Mouse (Mus musculus) lung, postnatal 36 days (tissue): ENCODE measurements around the gene Lyz1.
A peak's percentile ranks its signal among the peaks of the same experiment; 100 is the strongest.
"Not testable (repeated sequence)": the region's sequence is repeated elsewhere in the genome, so short reads cannot be mapped to it uniquely, and the experiment has no call there.

Experiments
- DNase-seq: peaks from one replicate; pipeline ENCODE4 v3.0.0; 2022; ENCODE audit warnings: mixed read lengths

Lyz1 gene

DNA sequence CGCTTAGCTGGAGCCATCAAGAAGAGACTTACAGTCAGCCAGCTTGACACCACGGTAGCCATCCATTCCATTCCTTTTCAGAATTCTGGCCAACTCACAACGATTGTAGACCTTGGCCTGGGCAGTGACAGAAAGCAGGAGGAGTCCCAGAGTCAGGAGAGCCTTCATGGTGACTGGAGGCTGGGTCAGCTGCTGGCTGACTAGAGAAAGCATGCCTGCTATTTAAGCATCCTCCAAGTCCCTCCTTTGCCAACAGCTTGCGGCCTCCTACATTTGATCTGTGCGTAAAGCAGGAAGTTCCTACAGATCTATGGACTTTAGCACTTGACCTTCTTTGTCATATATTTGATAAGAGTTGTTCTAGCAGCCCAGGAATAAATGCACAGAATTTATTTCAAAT lies at the start of gene Lyz1:
Gene Lyz1 (minus strand): TSS at position 198 of the 400 bp plus-strand sequence.
- peak; percentile 49 for DNase-seq

DNA sequence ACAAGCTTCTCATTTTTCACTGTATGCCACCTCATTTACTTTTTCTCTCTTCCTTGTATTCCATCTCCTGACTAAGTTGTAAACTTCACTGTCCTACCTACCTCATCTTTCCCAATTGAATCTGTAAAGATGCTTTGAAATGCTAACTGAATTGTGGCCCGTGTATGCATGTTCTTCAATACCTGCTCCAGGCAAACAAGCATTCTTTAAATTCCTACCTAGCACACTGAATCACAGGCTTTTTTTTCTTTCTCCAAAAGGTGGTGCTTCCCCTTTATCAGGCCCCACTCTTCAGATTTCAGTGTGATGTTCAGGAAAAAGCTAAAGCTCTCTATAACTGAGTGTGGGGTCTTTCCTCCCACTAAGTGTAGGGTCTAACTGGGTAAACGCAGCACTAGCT lies 49.7 kb upstream of the Lyz1 start:
- no peak for DNase-seq

DNA sequence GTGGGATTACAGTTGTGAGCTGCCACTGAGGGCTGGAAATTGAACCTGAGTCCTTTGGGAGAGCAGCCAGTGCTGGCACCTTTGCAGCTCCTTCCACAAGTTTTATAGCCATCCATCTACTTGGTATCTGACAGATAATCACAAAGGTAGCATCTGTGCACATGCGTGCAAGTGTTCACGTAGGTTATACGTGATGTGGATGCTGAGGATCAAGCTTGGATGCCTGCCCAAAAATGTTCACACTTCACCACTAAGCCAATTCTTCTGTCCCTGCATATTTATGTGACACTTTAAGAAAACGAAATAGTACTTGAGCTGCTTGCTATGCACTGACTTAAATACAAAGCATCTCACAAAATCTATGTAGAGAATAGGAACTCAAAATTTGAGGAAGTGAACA lies 48.4 kb upstream of the Lyz1 start:
- no peak for DNase-seq

DNA sequence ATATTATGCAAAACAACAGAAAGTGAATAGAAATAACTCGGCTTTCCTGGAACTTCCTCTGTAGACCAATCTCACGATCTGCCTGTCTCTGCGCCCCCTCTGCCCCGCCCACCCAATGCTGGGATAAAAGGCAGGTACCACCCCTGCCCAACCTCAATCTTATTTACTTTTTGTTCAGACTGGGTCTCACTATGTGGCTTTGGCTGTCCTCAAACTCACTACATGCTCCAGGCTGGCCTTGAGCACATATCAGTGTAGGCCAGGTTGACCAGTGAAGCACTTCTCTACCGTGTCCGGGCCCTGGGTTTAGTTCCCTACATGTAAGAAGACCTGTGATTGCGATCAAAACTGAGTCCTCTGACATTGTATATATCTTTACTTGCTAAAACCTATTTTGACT lies 46.6 kb upstream of the Lyz1 start:
- DNase-seq = no peak

DNA sequence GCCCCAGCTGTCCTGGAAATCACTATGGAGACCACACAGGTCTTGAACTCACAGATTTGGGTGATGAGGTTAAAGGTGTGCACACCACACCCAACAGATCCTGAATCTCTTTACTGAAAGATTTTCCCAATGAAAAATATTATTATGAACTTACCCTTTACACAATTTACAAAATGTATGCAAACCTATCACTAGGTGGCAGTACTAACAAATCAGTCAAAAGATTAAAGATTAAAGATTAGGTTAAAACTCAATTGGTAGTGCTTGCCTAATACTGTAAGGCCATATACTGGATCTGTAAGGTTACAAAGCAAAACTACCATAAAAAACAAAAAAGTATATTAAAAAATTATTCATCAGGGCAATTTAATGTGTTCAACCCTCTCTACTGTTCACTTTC lies 45.3 kb upstream of the Lyz1 start:
- DNase-seq = no peak

DNA sequence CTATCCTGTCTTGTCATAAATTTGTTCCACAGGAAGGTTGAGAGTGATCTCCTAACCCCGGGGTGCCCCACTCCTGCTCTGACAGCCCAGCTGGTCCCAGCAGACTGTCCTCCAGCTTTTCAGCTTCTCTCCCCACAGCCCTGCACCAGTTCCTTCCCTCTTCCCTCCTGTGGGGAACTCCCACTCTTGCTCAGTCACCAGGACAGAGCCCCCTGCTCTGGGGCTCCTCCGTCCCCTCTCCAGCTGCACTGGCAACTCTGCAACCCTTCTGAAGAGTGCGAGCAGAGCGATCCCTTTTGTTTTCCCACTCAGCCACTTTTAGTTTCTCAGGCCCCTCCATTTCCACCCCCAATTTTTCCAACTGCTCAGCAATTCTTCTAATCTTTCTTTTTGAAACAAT lies 43.0 kb upstream of the Lyz1 start:
- DNase-seq = no peak

DNA sequence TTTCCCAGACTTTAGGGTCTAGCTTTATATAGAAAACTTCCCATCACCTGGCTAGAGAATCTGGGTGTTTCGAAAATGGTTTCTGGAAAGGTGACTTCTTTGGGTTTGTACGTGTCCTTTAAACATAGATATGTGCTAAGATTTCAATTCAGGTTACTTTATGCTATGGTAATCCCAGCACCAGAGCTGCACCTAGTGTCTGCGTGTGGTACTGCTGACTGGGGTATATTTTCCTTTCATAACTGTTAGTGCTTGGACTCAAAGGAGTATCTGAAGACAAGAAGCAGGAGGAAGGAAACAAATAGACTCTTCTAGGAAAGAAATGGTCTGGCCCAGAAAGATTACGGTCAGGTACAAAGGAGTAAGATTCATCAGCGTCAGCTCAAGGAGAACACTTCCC lies 37.9 kb upstream of the Lyz1 start:
- DNase-seq = peak; percentile 83

DNA sequence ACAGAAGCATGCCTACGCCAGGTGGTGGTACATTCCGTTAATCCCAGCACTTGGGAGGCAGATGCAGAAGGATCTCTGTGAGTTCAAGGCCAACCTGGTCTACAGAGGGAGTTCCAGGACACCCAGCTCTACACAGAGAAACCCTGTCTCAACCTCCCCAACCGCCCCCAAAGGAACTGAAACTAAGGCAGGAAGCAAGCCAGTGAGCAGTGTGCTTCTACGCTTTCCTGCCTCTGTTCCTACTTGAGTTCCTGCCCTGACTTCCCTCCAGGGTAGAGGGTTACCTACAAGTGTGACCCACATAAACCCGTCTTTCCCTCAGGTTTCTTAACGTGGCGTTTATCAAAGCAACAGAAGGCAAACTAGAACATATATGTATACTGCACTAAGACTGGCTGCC lies 31.1 kb upstream of the Lyz1 start:
- DNase-seq = no peak

DNA sequence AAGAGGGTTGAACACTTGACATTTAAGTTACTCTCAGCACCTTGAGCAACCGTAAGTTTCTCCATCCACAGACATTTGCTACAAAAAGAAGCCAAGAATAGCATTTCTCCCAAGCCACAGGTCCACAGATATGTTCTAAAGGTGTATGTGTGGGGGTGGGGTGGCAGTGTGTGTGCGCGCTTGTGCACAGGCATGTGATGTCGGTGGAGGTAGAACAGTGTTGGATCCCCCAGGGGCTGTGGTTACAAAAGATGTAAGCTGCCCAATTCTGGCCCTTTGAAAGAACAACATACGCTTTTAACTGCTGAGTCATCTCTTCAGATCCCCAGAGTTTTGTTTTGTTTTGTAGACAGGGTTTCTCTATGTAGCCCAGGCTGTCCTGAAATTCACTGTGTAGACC lies 30.0 kb upstream of the Lyz1 start:
- DNase-seq = no peak

DNA sequence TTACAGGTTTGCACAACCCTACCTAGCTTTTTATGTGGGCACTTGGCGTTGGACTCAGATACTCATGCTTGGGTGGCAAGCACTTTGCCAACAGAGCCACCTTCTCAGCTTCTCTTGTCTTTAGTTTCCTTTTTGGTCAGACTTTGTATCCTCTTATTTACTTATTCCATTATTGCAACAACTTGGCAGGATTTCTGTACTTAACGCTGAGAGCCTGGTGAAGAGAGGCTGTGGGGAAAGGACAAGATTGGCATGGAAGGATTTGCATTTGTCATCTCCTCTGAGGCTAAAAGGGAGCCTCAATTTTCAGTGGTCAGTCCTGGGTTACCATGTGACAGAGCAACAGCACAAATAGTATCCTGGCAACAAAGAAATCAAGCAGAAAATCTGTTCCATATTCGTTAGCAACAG lies 27.9 kb upstream of the Lyz1 start:
- DNase-seq = peak; percentile 84

DNA sequence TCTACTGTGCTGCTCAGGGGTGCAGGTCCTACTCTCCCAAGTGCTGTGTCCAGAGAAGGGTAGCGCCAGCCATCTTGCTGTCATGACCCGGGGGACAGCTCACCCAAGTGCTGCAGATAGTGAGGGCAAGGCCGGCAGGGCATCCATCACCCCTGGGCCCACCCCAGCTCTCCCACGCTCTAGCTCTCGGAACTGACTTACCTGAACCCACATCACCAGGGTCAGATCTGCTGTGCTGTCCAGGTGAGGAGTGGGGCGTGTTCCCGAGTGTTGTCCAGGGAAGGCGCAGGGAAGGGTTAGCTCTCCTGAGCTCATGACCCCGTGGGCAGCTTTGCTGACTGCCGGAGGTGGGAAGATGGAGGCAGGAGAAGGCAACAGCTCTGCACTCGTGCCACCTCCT lies 23.7 kb upstream of the Lyz1 start:
- DNase-seq = no peak

DNA sequence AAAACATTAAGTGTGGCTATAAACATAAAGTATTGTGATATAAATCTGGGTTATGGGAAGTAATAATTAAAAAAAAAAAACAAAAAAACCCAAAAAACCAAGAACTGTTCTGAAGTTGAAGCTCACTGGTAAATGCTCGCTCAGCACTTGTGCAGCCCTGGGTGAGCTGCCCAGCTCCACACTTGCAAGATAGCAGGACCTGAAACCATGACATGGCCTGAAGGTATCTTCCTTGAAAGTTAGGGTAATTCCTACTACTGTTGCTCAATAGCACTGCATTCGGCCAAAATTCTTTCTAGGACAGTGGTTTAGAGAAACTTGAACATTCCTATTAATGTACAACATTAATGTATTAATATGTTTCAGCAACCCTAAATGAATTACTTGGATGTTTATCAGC lies 20.5 kb upstream of the Lyz1 start:
- DNase-seq = no peak

DNA sequence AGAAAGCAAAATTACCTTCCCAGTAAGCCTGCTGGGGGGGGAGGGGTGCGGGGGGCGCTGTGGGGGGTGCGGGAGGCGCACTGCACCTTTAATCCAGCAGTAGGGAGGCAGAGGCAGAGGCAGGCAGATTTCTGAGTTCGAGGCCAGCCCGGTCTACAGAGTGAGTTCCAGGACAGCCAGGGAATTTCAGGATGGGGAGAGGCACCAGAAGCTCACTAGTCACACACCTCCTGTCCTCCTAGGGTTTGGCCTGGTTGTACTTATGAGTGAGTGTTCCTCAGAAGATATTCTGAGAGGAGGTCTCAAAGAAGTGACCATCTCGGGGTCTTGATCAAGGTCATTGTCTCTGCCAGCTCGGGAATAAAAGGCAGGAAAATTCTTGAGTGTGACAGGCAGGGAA lies 19.5 kb upstream of the Lyz1 start:
- no peak for DNase-seq

DNA sequence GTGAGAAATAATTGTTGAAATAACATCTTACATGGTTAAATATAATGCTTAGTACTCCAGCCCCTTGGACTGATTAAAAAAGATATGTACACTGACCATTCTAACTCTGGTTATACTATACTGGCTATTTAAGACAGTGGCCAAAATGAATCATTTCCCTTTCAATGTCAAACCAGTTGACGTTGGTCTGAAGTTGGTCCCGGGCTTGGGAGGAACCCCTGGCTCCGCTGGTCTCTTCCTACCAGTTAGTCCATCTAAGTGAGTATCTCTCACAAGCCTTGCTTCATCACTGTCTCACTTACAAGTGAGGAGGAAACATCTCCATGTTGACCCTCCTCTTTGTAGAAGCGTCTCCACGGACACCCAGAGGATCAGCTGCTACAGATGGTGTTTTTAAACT lies 11.7 kb upstream of the Lyz1 start:
- no peak for DNase-seq

DNA sequence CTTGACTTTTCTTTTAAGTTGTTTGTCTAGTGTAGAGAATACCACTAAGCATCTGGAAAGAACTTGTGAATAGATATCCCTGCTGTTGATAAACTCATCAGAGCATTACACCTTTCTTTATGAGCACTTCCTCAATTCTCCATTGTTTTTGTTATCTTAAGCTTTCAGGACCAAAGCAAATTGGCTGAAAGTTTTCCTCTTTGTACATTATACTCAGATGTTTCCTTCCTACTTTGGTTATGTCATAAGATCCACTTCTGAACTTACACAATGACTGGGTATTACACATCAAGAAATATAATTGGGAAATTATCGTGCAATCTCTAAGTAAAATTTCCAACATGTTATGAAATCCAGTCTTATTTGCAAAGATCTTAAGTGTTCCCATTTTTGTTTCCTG lies 9.0 kb upstream of the Lyz1 start:
- DNase-seq = no peak

DNA sequence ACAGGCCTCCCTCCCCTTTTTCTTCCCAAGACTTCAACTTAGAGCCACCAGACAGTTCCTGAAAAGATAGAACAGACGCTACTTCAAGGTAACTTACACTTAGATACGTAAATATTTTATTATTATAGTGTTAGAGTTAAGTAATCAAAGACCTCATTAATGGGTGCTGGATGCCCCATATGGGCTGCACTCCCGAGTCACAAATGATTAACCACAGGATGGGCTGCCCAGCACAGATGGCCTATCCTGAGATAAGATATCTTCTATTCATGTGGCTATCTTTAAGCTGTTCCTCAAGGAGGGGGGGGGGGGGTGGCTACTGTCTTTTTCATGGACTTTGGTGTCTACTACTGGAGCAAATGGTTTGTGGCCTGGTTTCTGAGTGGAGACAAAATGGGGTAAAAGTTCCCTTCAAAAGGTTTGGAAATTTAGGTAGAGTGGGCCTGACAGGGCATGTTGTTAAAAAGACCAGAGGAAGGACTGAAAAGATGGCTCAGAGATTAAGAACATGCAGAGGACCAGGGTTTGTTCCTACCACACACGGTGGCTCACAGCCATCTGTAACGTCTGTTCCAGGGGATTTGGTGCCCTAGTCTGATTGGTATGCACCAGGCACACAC lies 7.3 kb upstream of the Lyz1 start:
- no peak for DNase-seq

DNA sequence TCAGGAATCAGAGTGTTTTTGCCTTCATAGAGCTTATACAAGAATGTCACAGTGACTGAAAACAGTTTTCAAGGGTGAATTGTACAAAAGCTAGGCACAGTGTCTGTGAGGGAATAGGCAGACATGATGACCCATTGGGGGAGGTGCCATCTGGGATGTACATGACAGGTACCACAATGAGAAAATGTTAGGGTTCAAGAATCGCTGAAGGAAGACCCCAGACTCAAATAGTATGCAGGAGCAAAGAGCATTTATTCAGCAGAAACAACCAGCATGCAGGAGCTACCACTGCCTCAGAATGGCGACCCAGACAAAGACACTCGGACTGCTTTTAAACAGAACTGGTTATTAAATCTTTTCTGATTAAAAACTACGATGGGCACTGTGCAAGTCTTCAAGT lies 6.4 kb upstream of the Lyz1 start:
- DNase-seq = no peak

DNA sequence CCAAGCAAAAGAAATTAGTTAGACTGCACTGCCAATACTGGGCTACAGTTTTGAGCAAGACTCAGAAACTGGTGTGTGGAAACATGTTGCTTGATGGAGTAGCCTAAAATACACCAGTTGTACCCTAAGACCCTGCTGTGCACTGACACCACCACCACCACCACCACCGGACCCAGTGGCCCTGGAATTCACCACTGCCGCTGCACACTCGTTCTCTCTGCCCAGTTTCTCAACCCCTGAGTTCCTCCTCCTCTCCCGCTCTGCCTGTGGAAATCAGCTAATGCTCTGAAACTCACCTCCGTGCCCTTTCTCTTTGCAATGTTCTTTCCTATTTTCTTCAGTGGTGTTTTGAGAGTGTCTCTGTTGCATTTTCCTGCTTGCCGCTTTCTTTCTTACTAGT lies 5.7 kb upstream of the Lyz1 start:
- no peak for DNase-seq

DNA sequence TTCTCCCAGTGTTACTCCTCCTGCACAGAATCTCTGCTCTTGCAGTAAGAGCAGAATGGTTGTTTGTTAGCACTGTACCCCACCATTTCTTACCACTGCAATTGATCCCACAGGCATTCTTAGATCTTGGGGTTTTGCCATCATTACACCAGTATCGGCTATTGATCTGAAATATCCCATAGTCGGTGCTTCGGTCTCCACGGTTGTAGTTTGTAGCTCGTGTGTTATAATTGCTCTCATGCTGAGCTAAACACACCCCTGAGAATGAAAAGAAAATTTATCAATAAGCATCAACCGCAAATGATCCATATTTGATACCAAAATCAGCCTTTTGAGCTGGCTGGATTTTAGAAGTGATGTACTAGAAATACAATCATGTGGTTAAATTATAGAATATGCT lies 1.7 kb downstream of the Lyz1 start:
- not testable (repeated sequence) for DNase-seq

DNA sequence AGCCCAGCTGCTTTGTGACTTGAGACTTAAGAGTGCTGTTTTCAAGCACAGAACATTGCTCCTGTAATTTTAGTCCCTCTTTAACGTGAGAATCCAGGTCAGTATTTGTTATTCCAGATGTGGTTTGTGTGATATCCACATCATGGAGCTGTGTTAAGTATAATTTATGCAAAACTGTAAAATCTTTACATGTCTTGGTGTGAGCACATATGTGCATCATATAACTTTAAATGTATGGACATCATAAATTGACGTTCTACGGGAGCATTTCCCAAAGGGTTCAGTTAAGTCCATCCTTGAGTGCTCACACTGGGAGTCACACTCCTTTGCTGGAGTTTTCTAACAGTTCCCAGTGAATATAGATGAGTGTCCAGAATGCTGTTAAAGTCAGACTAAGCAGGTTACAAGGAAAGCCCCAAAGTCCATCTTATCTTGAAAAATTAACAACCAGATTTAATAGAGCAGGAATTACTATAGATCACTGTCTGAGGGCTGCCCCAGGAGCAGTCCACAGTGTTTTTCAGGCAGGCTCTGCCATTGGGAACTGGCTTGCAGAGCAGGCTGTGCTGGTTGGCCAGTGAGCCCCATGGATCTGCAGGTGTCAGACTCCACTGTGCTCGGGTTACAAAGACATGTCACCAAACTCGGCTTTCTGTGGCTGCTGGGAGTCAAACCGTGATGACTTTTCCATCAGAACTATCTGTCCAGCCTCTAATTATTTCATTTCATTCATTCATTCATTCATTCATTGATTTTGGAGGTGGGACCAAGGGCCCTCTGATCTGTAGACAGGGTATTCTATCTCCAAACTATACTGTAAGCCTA lies 2.4 kb downstream of the Lyz1 start:
- DNase-seq = no peak

DNA sequence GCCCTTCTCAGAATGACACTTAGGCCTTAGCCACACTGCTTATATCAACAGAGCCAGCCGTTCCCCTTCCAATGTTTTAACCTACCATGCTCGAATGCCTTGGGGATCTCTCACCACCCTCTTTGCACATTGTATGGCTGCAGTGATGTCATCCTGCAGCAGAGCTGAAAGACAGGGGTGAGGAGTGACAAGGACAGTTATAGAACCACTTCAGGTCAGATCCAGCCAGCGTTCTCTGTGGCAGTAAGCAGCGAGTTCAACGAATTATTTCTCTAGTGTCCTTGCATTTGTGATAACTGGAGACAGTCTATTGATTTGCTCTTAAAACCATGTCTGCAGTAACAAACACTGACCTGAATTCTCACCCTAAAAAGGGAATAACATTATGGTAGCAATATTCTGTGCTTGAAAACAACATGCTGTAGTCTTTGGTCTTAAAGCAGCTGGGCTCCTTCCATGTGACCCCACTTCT lies 3.6 kb downstream of the Lyz1 start:
- not testable (repeated sequence) for DNase-seq

DNA sequence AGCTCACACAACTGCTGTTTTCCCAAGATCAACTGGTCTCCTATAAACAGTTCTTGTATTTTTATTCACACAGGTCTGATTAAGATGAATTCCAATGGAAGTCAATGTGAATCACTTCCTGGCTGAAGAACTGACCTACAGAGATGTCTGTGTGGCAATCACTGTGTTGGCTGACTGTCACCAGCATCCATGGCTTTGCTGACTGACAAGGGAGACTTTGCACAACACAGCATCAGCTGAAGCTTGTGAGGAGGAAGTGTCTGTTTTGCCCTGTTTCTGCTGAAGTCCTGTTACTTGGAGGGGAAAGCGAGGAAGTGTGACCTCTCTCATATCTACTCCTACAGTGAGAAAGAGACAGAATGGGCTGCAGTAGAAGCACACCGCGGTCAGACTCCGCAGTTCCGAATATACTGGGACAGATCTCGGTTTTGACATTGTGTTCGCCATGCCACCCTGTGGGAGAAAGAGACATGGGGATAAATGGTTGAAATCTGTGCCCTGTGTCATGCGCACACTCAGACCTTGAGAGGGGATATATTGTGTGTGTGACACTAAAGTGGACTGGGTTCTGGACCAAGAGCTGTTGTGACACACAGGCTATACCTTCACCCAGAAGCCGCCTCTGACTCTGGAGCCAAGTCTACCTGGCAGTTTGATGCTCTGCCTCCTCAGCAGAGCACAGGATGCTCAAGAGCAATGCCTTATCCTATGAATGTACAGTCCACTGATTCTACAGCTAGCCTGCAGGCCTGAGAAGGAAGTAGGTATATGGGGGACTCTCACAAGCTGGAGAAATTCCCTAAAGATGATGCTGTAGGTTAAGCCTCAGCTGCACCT lies 4.3 kb downstream of the Lyz1 start:
- no peak for DNase-seq

DNA sequence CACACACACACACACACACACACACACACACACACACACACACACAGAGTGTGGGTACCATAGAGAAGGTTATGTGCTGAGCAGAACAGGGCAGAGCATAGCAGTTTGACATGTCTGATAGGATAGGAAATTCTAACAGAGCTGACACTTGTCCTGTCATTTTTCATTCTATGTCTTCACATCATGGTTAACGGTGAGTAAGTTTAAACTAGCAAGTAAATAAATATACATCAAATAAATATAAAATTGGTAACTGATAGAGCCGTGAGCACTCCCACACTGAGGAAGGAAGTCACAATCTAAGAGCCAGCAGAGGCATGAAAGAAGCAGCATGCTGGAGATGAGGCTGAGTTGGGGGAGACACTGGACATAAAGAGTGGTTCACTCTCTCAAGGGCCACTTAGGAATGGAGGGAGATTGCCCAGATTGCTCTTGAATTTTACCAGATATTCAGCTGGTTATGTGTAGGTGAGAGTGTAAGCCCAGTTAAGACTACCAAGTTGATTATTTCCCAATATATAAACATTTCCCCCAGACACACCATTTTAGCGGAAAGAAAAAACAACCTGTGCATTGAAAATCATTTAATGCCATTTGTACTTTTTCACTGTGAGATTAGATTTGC lies 5.3 kb downstream of the Lyz1 start:
- DNase-seq = no peak
